Mouse (Mus musculus): ENCODE data around the gene Safb. TPM values are rescaled to one million over a fixed set of nuclear protein-coding genes. Genes with fewer than 3 reads are reported as not detected.

Safb gene
- polyA plus RNA-seq, 1 experiment from 2014 or later: 159 TPM

DNA sequence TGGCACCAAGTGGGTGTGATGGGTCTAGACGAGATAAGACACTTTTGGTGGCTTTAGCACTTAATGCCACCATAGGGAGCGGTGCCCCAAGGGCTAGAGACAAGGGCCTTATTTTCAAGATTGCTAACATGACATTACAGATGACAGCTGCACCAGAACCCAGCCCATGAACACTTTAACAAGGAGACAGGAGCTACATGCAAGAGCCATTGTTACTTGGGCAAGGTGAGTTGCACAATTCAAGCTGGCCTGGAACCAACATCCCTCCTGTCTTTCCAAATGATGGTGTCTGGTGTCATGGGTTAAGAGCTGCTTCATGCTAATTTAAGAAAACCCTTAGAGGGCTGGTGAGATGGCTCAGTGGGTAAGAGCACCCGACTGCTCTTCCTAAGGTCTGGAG is 25.2 kb upstream of the Safb start:
- DNase-seq (ENCODE audit: low read depth, low spot score): no peak
- no peaks in the 10 kb centered on the region for H3K27me3 ChIP-seq
- in situ Hi-C loops (cut with MboI; ENCODE audit: low pct_unique_long_range_greater_than_20kb): no loop called here
- POLR2A ChIA-PET: interaction anchor here (1.2 kb wide), 1 partner anchor 11 kb away, joined by 4 read pairs; no protein-coding TSS in a partner anchor
- CTCF ChIA-PET: interaction anchor here (0.8 to 2.7 kb wide), 10 partner anchors 9 to 208 kb away, joined by 3 to 14 read pairs (median 6); no protein-coding TSS in a partner anchor
- ATAC-seq: no peak
- no peak for TF ChIP-seq CTCF (IDR thresholded peaks at IDR 0.05)

DNA sequence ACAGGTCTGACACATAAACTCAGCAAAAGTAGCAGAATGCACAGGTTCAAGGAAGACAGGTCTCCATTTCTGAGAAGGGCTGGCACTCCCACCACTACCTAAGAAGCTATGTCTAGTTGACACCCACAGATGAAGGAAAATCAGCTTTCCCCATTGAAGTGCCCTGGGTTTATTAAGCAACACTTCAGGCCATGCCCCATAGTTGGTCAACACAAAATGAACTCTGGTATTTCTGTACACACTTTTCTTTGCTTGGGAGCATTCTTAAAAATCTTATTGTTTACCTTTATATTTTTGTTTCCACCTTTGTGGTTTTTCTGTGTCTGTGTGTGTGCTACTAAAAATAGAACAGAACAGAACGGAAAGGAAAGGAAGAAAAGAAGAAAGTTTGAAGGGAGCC is 24.5 kb upstream of the Safb start:
- in situ Hi-C loops (cut with MboI; ENCODE audit: low pct_unique_long_range_greater_than_20kb): no loop called here
- ChIA-PET POLR2A (interaction anchor here (0.7 kb wide), 1 partner anchor 96 kb away, joined by 3 read pairs; no protein-coding TSS in a partner anchor), CTCF (interaction anchor here (1.9 to 2.7 kb wide), 4 partner anchors 8 to 109 kb away, joined by 8 to 14 read pairs (median 11); no protein-coding TSS in a partner anchor)
- ATAC-seq (no peak), DNase-seq (ENCODE audit: low read depth, low spot score) (no peak)
- no peak for TF ChIP-seq CTCF (IDR thresholded peaks at IDR 0.05)
- H3K27me3 ChIP-seq: no peaks in the 10 kb centered on the region

DNA sequence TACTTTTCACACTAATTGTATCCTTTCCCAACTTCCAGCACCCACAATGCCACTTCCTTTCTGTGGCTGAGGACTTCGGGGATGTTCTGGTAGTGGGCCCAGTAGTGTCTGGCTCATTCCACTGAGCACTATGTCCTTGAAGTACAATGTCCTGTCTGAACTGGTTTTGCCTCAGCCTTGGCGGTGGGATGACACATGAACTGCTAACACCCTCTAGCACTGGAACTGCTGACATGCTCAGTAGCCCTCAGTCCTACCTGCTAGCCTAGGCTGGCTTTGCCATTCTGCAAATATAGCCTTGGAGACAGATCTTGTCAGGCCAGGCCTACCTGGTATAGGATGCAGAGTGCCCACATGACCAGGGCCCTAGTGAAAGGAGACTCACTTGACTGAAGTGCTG is 22.8 kb upstream of the Safb start:
- H3K27me3 ChIP-seq: no peaks in the 10 kb centered on the region
- ATAC-seq: no peak
- ChIA-PET POLR2A (no interaction called here), CTCF (no interaction called here)
- no peak for DNase-seq (ENCODE audit: low read depth, low spot score)
- in situ Hi-C loops (cut with MboI; ENCODE audit: low pct_unique_long_range_greater_than_20kb): no loop called here
- TF ChIP-seq CTCF (IDR thresholded peaks at IDR 0.05): no peak

DNA sequence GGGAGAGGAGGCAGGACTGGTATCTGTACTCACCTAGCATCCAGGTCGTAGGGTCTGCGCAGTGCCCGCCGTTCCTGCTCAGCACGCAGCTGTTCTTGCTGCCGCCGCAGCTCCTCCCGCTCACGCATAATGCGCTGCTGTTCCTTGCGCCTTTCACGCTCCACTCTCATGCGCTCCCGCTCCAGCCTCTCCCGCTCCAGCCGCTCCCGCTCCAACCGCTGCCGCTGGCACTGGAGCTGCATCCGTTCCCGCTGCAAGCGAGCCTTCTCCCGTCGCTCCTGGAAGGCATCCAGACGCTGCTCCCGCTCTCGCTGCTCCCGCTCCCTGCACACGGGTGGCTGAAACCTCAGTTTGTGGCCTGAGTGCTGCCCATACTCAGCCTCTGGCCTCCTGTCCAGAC is 18.3 kb upstream of the Safb start:
- DNase-seq (ENCODE audit: low read depth, low spot score) (no peak), ATAC-seq (no peak)
- H3K27me3 ChIP-seq: no peaks in the 10 kb centered on the region
- no peak for TF ChIP-seq CTCF (IDR thresholded peaks at IDR 0.05)
- in situ Hi-C loops (cut with MboI; ENCODE audit: low pct_unique_long_range_greater_than_20kb): loop anchor here (5.0 kb wide), 1 partner anchor 86 kb away; no protein-coding TSS in a partner anchor
- ChIA-PET CTCF (no interaction called here), POLR2A (no interaction called here)

DNA sequence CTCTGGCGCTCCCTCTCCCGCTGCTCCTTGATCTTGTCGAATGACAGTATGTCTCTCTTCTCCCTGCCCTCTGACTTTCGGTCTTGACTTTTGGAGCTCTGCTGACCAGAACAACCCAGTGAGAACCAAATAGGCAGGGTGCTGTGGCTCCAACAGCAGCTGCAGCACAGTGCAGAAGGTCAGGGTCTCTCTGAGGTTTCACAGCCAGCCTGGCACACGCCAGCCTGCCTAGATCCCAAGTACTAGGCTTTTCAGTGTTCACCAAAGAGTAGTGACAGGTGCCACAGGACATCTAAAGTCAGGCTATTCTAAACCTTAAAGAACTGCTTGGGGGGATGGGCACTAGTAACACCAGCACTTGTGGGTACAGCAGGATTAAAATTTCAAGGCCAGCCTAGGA is 17.7 kb upstream of the Safb start:
- no peaks in the 10 kb centered on the region for H3K27me3 ChIP-seq
- in situ Hi-C loops (cut with MboI; ENCODE audit: low pct_unique_long_range_greater_than_20kb): loop anchor here (5.0 kb wide), 1 partner anchor 85 kb away; no protein-coding TSS in a partner anchor
- ChIA-PET POLR2A (no interaction called here), CTCF (no interaction called here)
- no peak for ATAC-seq
- TF ChIP-seq CTCF (IDR thresholded peaks at IDR 0.05): no peak
- DNase-seq (ENCODE audit: low read depth, low spot score): no peak

DNA sequence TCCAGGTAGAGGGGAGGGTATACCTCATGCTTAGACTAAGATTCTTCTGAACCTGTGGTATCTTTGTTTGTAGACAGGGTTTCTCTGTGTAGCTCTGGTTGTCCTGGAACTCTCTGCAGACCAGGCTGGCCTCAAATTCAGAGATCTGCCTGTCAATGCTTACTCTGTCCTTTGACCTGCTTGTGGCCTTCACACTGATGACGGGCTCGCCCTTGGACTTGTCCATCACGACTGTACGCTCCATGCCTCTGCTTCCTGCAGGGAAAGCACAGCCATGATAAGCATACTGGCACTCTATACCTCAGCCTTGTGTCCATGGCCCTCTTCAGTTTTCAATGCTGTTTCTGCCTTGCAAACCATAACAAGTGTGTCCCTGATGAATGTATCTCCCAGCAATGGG is 17.3 kb upstream of the Safb start:
- POLR2A ChIA-PET: interaction anchor here (1.2 kb wide), 1 partner anchor 12 kb away, joined by 7 read pairs; no protein-coding TSS in a partner anchor
- DNase-seq (ENCODE audit: low read depth, low spot score): no peak
- H3K27me3 ChIP-seq: no peaks in the 10 kb centered on the region
- ATAC-seq: no peak
- in situ Hi-C loops (cut with MboI; ENCODE audit: low pct_unique_long_range_greater_than_20kb): loop anchor here (5.0 kb wide), 1 partner anchor 85 kb away; no protein-coding TSS in a partner anchor
- TF ChIP-seq CTCF (IDR thresholded peaks at IDR 0.05): no peak
- CTCF ChIA-PET: interaction anchor here (2.1 kb wide), 1 partner anchor 9 kb away, joined by 13 read pairs; no protein-coding TSS in a partner anchor

DNA sequence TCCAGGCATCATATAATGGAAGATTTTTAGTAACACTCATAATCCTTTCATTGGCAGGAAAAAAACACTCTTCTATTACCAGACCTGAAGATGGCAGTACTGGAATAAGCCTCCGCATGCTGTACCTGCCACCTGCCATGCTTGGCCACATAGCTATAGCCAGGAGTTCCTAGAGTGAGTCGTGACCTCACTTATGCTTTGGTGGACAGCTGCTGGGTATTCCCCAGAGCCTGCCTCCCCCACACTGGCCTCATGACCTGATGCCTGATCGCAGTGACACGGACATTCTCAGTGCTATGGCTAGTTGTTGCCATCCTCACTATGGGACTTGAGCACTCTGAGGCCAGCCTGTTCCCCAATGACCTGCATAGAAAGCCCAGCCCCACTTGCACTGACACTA is 14.3 kb upstream of the Safb start:
- ATAC-seq (no peak), DNase-seq (ENCODE audit: low read depth, low spot score) (no peak)
- ChIA-PET POLR2A (no interaction called here), CTCF (no interaction called here)
- H3K27me3 ChIP-seq: no peaks in the 10 kb centered on the region
- TF ChIP-seq CTCF (IDR thresholded peaks at IDR 0.05): no peak
- in situ Hi-C loops (cut with MboI; ENCODE audit: low pct_unique_long_range_greater_than_20kb): no loop called here

DNA sequence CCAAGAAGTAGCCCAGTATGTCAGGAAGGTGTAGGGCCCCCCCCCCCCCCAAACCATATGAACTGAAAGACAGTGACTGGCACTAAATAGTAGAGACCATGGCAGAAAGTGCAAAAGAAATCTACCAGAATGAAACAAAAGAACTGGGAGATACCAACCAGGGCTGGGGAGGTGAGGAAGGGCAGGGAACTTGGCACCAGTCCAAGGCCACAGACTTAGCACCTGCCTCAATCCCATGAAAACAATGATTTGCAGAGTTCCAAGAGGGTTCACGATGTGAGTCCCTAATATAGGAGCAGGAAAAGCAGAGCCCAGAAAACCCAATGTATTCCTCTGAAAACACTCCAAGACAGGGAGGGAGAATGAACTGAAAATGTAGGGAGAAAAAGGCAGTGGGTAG is 12.5 kb upstream of the Safb start:
- H3K27me3 ChIP-seq: no peaks in the 10 kb centered on the region
- POLR2A ChIA-PET: no interaction called here
- in situ Hi-C loops (cut with MboI; ENCODE audit: low pct_unique_long_range_greater_than_20kb): no loop called here
- DNase-seq (ENCODE audit: low read depth, low spot score): no peak
- ATAC-seq: no peak
- no peak for TF ChIP-seq CTCF (IDR thresholded peaks at IDR 0.05)
- CTCF ChIA-PET: no interaction called here

DNA sequence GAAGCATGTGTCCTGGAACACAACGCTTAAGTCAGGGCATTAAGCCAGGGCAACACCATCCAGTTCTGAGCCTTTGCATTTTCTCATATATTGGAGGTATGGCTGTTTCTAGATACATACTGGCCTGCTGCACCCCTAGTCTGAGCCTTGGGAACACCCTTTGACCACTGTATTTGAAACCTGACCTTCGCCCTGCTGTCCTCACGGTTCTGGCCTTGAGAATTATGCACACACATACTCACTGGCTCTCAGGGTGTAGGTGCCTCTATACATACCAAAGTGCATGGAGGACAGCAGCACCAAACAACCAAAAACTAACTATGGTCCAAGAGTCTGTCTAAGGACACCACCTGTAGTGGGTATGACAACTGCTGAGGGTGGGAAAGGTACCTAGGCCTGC is 11.7 kb upstream of the Safb start:
- no peak for TF ChIP-seq CTCF (IDR thresholded peaks at IDR 0.05)
- ChIA-PET CTCF (interaction anchor here (0.8 kb wide), 1 partner anchor 15 kb away, joined by 3 read pairs; no protein-coding TSS in a partner anchor), POLR2A (no interaction called here)
- in situ Hi-C loops (cut with MboI; ENCODE audit: low pct_unique_long_range_greater_than_20kb): no loop called here
- DNase-seq (ENCODE audit: low read depth, low spot score): no peak
- no peaks in the 10 kb centered on the region for H3K27me3 ChIP-seq
- ATAC-seq: no peak

DNA sequence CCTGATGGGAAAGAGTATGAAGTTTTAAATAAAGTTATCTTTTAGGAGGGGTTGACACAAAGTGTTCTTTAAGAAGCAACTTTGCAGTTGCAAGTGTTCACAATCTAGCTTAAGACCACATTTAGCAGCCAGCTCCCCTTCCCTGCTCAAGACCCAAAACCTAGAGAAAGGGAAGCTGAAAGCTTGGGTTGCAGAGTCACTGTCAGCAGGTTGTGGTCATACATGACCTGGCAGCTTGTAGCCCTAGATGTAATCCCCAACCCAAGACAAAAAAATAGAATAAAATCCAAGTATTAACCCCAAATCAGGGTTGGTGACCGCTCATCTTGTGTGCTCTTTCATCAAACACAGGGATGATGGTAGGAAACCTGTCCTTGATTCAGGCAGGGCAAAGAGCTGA is 1.6 kb upstream of the Safb start:
- H3K27me3 ChIP-seq: no peaks in the 10 kb centered on the region
- POLR2A ChIA-PET: interaction anchor here (0.6 to 2.8 kb wide), 2 partner anchors 9 to 29 kb away, joined by 3 to 10 read pairs; no protein-coding TSS in a partner anchor
- DNase-seq (ENCODE audit: low read depth, low spot score) (no peak), ATAC-seq (no peak)
- in situ Hi-C loops (cut with MboI; ENCODE audit: low pct_unique_long_range_greater_than_20kb): no loop called here
- CTCF ChIA-PET: no interaction called here
- TF ChIP-seq CTCF (IDR thresholded peaks at IDR 0.05): no peak

DNA sequence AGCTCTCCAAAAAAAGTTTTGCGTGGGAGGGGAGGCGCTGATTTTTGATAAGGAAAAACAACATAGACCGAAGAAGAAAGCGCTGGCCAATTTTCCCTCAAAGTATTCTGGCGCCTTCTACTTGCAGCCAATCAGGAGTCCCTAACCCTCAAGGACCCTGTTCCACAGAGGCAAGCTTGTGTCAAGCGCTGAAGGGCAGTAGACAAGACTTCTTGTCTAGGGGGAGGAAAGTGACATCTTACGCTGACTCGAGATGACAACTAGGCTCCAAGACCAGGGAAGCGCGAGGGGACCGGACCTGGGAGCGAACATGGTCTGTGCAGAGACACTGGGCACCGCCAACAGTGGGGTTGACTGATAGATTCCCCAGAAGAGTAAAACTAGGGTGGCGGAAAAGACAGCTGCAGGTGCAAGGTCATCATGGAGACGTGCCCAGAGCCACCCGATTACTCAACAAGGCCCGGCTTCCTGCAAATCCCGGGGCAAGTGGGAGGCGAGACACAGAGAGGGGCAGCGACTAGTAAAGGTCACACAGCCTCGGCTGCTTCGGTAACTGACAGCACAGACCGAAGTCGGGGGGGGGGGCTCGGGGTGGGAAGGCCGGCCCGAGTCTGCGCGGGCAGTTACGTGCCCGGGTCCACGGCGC is 891 bp upstream of the Safb start:
- ChIA-PET CTCF (no interaction called here), POLR2A (interaction anchor here (1.2 to 2.8 kb wide), 2 partner anchors 10 to 30 kb away, joined by 3 to 10 read pairs; no protein-coding TSS in a partner anchor)
- in situ Hi-C loops (cut with MboI; ENCODE audit: low pct_unique_long_range_greater_than_20kb): no loop called here
- H3K27me3 ChIP-seq: no peaks in the 10 kb centered on the region
- peak; percentile 15 for ATAC-seq
- TF ChIP-seq CTCF (IDR thresholded peaks at IDR 0.05): no peak
- no peak for DNase-seq (ENCODE audit: low read depth, low spot score)

Data from Patski (cell line).